Mouse (Mus musculus) forebrain, postnatal 0 days (tissue): ENCODE measurements around the gene Btbd17. TPM values are rescaled to one million over a fixed set of nuclear protein-coding genes. Genes with fewer than 3 reads are reported as not detected.

Experiments
- ATAC-seq: fragments of 200-750 bp; cut with Nextera tagmentation; 2 replicates; pipeline ENCODE4 v1.8.0; 2017; ENCODE audit warnings: mild to moderate bottlenecking, moderate library complexity
- DNase-seq: peaks from one replicate; pipeline ENCODE4 v3.0.0-alpha.2; 2015
- H3K27ac ChIP-seq: fragments of 300-500 bp; sonication (generic); 2 replicates; pipeline ENCODE4 v1.5.1; 2014; ENCODE audit warnings: low read depth, mild to moderate bottlenecking, antibody characterized with exemption, low read length, moderate library complexity, mixed read lengths
- H3K27me3 ChIP-seq: fragments of 300-500 bp; sonication (generic); 2 replicates; pipeline ENCODE4 v1.6.1; 2014; ENCODE audit warnings: mild to moderate bottlenecking, low read length, mixed read lengths; ENCODE audit not compliant: insufficient read depth
- H3K36me3 ChIP-seq: fragments of 300-500 bp; sonication (generic); 2 replicates; pipeline ENCODE4 v1.6.1; 2014; ENCODE audit warnings: mild to moderate bottlenecking, moderate library complexity; ENCODE audit not compliant: insufficient read depth
- H3K4me1 ChIP-seq: fragments of 300-500 bp; sonication (generic); 2 replicates; pipeline ENCODE4 v1.6.1; 2014; ENCODE audit warnings: antibody characterized with exemption; ENCODE audit not compliant: insufficient read depth
- H3K4me2 ChIP-seq: fragments of 300-500 bp; sonication (generic); 2 replicates; pipeline ENCODE4 v1.6.1; 2014; ENCODE audit warnings: low read depth, mild to moderate bottlenecking, moderate library complexity
- H3K4me3 ChIP-seq: fragments of 300-500 bp; sonication (generic); 2 replicates; pipeline ENCODE4 v1.5.1; 2014; ENCODE audit warnings: low read depth, low read length, mixed read lengths
- H3K9ac ChIP-seq: fragments of 300-500 bp; sonication (generic); 2 replicates; pipeline ENCODE4 v1.6.1; 2014; ENCODE audit warnings: mild to moderate bottlenecking
- H3K9me3 ChIP-seq: fragments of 300-500 bp; sonication (generic); 2 replicates; pipeline ENCODE4 v1.6.1; 2016; ENCODE audit warnings: low read length
- CTCF ChIP-seq: sonication (generic); IDR thresholded peaks from 2 replicates; pipeline ENCODE4 v1.5.1; 2016; ENCODE audit warnings: antibody characterized with exemption, control low read depth, low read depth
- WGBS: fragments of 180-500 bp; shearing (Covaris S2); extraction: QIAGEN DNeasy Blood & Tissue Kit; methylation state at CpG from one replicate; pipeline ENCODE4 v1.1.7; 2014; 5-methylcytosine and 5-hydroxymethylcytosine counted together
- polyA plus RNA-seq: library from polyadenylated mRNA; unstranded; fragments of >200 nt; fragmentation: Nextera tagmentation; extraction: Ambion mirVana; gene quantifications from 2 replicates; pipeline ENCODE4 v1.2.1, GENCODE M21; 2015
- total RNA-seq: library from RNA; depleted of rRNA; stranded (reverse); fragments of >200 nt; gene quantifications from 2 replicates; pipeline ENCODE4 v1.2.3, GENCODE M21; 2014; rRNA removed

Gene Btbd17
- total RNA-seq = 28.2 and 29.1 TPM in 2 replicates
- polyA plus RNA-seq = 12.0 and 20.1 TPM in 2 replicates

DNA sequence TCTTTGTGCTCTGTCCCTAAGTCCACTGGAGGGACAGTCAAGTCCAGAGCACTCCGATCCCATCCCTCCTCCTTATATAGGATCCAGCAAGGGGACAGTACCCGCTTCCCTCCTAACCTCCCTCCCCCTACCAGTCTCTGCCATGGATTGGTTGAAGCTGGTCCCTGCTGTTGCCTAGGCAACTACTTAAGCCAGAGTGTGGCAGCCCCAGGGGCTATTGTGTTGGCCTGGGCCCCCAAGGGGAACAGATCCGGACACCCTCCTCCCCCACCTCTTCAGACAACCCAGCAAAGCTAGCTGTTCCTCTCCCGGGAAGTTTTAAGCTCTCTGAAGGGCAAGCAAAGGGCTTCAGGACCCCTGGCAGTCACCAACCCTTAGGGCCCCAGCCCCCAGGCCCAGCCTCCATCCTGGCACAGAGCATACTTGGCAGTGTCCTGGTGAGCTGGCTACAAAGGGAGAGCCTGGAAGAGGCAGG, at the start of gene Btbd17:
Btbd17 (minus strand) TSS at position 98 of the 475 bp plus-strand sequence.
- no peaks in the 10 kb centered on the region for H3K9me3 ChIP-seq
- TF ChIP-seq CTCF = no peak
- peak within 1 kb of the TSS; percentile 95 for H3K27ac ChIP-seq
- H3K27me3 ChIP-seq = no peaks in the 10 kb centered on the region
- DNase-seq (peak; percentile 82), ATAC-seq (peak; percentile 77)
- under 1% methylated on average over 4 of the region's 4 CpGs for WGBS
- H3K4me2 ChIP-seq = peak within 1 kb of the TSS; percentile 49
- peak within 1 kb of the TSS; percentile 41 for H3K9ac ChIP-seq
- no peaks in the 10 kb centered on the region for H3K36me3 ChIP-seq
- peak within 1 kb of the TSS; percentile 24 for H3K4me3 ChIP-seq
- H3K4me1 ChIP-seq = peaks cover 31% of the 10 kb centered on the region

DNA sequence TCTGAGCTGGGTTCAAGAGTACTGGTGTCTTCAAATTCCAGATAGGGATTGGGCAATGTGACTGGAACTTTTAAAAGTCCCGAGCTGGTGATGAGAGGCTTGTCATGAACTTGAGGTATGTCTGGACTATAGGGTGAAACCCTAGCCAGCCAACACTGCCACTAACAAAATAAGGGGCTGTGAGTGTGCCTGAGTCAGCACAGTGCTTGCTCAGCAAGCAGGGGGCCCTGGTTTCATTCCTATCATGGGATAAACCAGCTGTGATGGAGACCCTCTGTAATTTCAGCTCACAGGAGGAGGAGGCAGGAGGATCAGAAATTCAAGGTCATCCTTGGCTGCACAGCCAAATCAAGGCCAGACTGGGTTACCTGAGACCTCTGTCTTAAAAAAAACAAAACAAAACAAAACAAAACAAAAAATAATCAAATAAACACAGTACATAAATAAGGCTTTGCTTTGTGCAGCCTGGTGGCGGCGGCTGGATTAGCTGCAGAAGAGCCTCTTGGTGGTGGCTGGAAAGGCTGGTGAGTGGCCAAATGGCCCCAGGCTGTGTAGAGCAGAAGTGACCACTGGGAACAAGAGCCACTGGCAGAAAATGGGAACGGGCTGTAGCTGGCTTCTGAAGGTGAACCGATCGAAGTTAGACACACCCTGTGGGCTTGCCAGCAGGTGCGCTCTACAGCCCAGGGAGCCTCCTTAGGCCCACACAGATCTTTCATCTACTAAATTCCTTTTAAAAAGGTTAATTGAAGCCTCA, 48.9 kb upstream of the Btbd17 start:
- H3K4me1 ChIP-seq = no peaks in the 10 kb centered on the region
- no peak overlapping the region for H3K4me3 ChIP-seq
- no peak overlapping the region for H3K9ac ChIP-seq
- H3K36me3 ChIP-seq = no peaks in the 10 kb centered on the region
- 69% methylated on average over 7 of the region's 7 CpGs for WGBS
- no peaks in the 10 kb centered on the region for H3K9me3 ChIP-seq
- no peak overlapping the region for H3K27ac ChIP-seq
- no peak for ATAC-seq
- TF ChIP-seq CTCF = no peak
- H3K27me3 ChIP-seq = peaks cover 8% of the 10 kb centered on the region
- no peak for DNase-seq
- no peak overlapping the region for H3K4me2 ChIP-seq

DNA sequence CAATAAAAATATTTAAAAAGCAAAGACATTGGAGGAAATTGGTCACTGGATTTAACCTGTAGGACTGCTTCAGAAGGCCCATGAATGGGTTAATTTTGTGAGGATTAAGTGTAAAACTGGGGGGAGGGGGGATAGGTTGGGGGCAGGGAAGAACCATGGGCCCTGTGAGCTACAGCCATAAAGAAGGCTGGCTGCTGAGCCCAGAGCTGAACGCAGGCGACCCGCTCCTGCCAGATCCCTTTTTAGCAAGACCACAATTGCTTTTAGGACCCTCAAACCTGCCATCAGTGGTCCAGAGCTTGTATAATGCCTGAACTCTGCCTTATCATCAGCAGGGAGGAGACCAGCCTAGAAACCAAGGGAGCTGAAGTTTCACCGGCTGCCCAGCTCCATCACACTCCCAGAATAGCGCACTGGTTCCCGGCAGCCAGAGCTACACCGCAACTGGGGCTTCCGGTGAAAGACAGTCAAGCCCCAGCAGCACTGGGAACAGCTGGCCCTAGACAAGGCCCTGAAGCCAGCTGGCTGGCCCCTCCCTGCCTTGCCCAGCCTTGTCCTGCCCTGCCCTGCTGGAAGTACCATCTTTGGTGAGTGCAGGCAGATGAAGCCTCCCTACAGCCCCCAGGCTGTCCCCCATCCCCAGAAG, 48.2 kb upstream of the Btbd17 start:
- no peak for DNase-seq
- H3K4me3 ChIP-seq = no peak overlapping the region

DNA sequence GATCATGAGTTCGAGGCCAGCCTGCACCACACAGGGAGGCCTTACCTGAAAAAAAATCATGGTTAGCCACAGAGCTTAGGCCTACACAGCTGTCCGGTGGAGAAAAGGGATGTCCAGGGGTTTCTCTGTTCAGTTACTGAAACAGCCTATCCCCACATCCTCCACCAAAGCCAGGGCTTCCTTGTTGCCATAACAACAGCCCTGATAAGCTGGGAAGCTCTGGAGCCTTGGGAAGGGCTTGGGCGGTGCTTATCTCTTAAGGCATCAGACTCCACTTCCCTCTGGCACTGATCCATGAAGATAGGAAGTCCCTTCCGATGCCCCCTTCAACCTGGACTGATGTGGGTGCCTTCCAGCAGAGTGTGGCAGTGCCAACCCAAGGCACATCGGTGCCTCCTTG, 37.4 kb upstream of the Btbd17 start:
- no peak overlapping the region for H3K27ac ChIP-seq
- H3K27me3 ChIP-seq = no peaks in the 10 kb centered on the region
- DNase-seq = peak; percentile 45
- H3K9me3 ChIP-seq = no peaks in the 10 kb centered on the region
- H3K4me2 ChIP-seq = no peak overlapping the region
- no peak overlapping the region for H3K4me3 ChIP-seq
- no peaks in the 10 kb centered on the region for H3K36me3 ChIP-seq
- H3K9ac ChIP-seq = no peak overlapping the region
- ATAC-seq = peak; percentile 54; the same call in 1 of the 2 replicates
- H3K4me1 ChIP-seq = peaks cover 9% of the 10 kb centered on the region; the same call in 1 of the 2 replicates
- WGBS = 53% methylated on average over 5 of the region's 5 CpGs
- TF ChIP-seq CTCF = no peak

More for the DNA sequence above, 48.2 kb upstream of the Btbd17 start:
- peaks cover 1% of the 10 kb centered on the region; the same call in 1 of the 2 replicates for H3K27me3 ChIP-seq
- ATAC-seq = peak; percentile 12; the same call in 1 of the 2 replicates
- no peak for TF ChIP-seq CTCF
- WGBS = 11% methylated on average over 8 of the region's 8 CpGs
- H3K36me3 ChIP-seq = no peaks in the 10 kb centered on the region
- no peak overlapping the region for H3K4me2 ChIP-seq
- H3K27ac ChIP-seq = no peak overlapping the region
- no peaks in the 10 kb centered on the region for H3K9me3 ChIP-seq
- no peak overlapping the region for H3K9ac ChIP-seq
- H3K4me1 ChIP-seq = no peaks in the 10 kb centered on the region

DNA sequence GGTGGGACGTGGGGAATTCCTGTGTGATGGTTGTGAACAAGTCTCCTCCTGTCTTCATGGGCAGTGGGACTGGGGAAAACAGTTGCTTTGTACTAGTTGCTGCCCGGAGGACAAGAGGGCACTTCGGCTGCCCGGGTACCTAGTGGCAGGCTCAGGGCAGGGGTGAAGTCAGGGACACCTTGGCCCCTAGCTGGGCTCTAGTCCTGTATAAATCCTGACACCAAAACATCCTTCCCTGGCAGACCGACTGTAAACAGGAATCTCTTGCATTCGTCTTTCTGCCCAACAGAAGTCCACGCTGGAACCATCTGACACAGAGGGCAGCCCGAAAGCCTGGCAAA, 34.7 kb upstream of the Btbd17 start:
- H3K4me3 ChIP-seq = no peak overlapping the region
- TF ChIP-seq CTCF = no peak
- H3K9ac ChIP-seq = no peak overlapping the region
- H3K4me1 ChIP-seq = peaks cover 9% of the 10 kb centered on the region; the same call in 1 of the 2 replicates
- DNase-seq (no peak), ATAC-seq (no peak)
- H3K9me3 ChIP-seq = no peaks in the 10 kb centered on the region
- H3K4me2 ChIP-seq = peak overlapping the region; percentile 28
- H3K27ac ChIP-seq = no peak overlapping the region
- WGBS = 17% methylated on average over 8 of the region's 8 CpGs
- H3K36me3 ChIP-seq = no peaks in the 10 kb centered on the region
- no peaks in the 10 kb centered on the region for H3K27me3 ChIP-seq

DNA sequence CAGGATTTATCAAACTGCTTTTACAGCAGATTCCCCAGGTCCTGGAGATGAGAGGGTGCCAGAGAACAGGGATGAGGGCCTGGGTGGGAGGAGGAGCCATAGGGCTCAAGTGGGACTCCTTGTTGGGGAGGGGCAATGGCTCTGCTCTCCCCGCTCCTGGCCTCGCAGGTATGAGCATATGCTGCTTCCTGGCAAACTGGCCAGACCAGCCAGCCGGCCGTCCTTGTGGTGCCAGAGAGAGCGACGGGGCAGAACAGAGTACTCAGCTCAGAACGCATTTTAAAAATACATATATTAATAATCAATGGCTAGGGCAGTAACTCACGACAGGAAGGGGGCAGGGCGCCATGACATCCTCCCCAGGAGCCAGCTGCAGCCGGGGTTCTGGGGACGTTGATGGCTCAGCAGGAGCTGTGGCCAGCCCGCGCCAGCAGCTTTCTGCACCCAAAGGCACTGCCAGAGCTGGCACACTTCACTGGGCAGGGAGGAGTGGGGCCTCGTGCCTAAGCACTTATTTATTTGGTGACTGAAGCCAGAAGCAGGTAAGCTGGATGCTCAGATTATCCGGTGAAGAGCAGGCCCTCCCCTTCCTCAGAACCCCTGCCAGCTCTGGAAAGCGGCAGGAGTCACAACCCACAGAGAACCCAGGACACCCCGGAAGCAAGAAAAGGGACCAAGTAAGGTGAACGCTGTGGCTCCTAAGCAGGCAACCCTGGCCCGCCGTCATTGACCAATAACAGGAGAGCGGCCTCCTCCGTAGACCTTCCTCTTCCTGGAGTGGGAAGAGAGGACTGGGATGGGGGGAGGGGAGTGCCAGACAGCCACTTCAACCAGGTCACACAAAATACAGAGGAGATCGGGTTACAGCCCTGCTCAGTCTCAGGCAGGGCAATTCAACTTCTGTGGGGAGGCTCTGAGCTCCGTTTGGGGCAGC, 34.0 kb upstream of the Btbd17 start:
- Histone ChIP-seq H3K4me1 (peaks cover 9% of the 10 kb centered on the region; the same call in 1 of the 2 replicates), H3K9me3 (no peaks in the 10 kb centered on the region), H3K9ac (0 out of 2 replicates have a peak overlapping the region, but pooled peaks have one; percentile 22), H3K36me3 (no peaks in the 10 kb centered on the region), H3K4me3 (no peak overlapping the region), H3K4me2 (peak overlapping the region; percentile 28), H3K27ac (no peak overlapping the region), H3K27me3 (no peaks in the 10 kb centered on the region)
- 9% methylated on average over 24 of the region's 24 CpGs for WGBS
- TF ChIP-seq CTCF = no peak
- DNase-seq (peak; percentile 31), ATAC-seq (peak; percentile 48; the same call in 1 of the 2 replicates)
